Mouse (Mus musculus) liver, embryonic 15.5 days (tissue): Measurements from ENCODE around the gene Bptf. TPM values are rescaled to one million over a fixed set of nuclear protein-coding genes. Genes with fewer than 3 reads are reported as not detected.
"Not testable (repeated sequence)": the region's sequence is repeated elsewhere in the genome, so short reads cannot be mapped to it uniquely, and the experiment has no call there.

Experiments
- ATAC-seq: fragments of 200-750 bp; cut with Nextera tagmentation; 2 replicates; pipeline ENCODE4 v1.8.0; 2017; ENCODE audit warnings: moderate number of reproducible peaks, mild to moderate bottlenecking, moderate library complexity; ENCODE audit not compliant: insufficient read depth
- H3K27ac ChIP-seq: fragments of 300-500 bp; sonication (generic); replicated peaks from 2 replicates; pipeline ENCODE4 v1.5.1; 2015; ENCODE audit warnings: mild to moderate bottlenecking, inconsistent platforms
- H3K27me3 ChIP-seq: fragments of 300-500 bp; sonication (generic); 2 replicates; pipeline ENCODE4 v1.6.1; 2015; ENCODE audit warnings: mild to moderate bottlenecking, inconsistent platforms
- H3K36me3 ChIP-seq: fragments of 300-500 bp; sonication (generic); replicated peaks from 2 replicates; pipeline ENCODE4 v1.6.1; 2015; ENCODE audit warnings: moderate library complexity, mild to moderate bottlenecking, inconsistent platforms
- H3K4me1 ChIP-seq: fragments of 300-500 bp; sonication (generic); replicated peaks from 2 replicates; pipeline ENCODE4 v1.6.1; 2015; ENCODE audit warnings: inconsistent platforms
- H3K4me2 ChIP-seq: fragments of 300-500 bp; sonication (generic); 2 replicates; pipeline ENCODE4 v1.6.1; 2015; ENCODE audit warnings: moderate library complexity, mild to moderate bottlenecking, inconsistent platforms
- H3K4me3 ChIP-seq: fragments of 300-500 bp; sonication (generic); replicated peaks from 2 replicates; pipeline ENCODE4 v1.5.1; 2015; ENCODE audit warnings: mild to moderate bottlenecking, inconsistent platforms
- H3K9ac ChIP-seq: fragments of 300-500 bp; sonication (generic); 2 replicates; pipeline ENCODE4 v1.6.1; 2015; ENCODE audit warnings: moderate library complexity, mild to moderate bottlenecking, inconsistent platforms
- H3K9me3 ChIP-seq: fragments of 300-500 bp; sonication (generic); replicated peaks from 2 replicates; pipeline ENCODE4 v1.6.1; 2016; ENCODE audit warnings: inconsistent platforms
- WGBS: fragments of 180-500 bp; shearing (Covaris S2); methylation state at CpG from one replicate; pipeline ENCODE4 v1.1.7; 2015; ENCODE audit warnings: mixed read lengths; ENCODE audit not compliant: insufficient replicate concordance; 5-methylcytosine and 5-hydroxymethylcytosine counted together
- polyA plus RNA-seq: library from polyadenylated mRNA; unstranded; fragments of >200 nt; fragmentation: Nextera tagmentation; extraction: Ambion mirVana; gene quantifications from 2 replicates; pipeline ENCODE4 v1.2.1, GENCODE M21; 2015

The Bptf gene
- polyA plus RNA-seq, 1 experiment from 2014 or later: 7.8 TPM

- peaks cover 21% of the 10 kb centered on the region for H3K36me3 ChIP-seq
- no peaks in the 10 kb centered on the region for H3K9me3 ChIP-seq
- WGBS: 43% methylated on average over 11 of the region's 11 CpGs
- H3K27me3 ChIP-seq: no peaks in the 10 kb centered on the region
- no peak overlapping the region for H3K9ac ChIP-seq
- peak overlapping the region; percentile 18; the same call in 1 of the 2 replicates for H3K4me2 ChIP-seq
- H3K27ac ChIP-seq: 0 out of 2 replicates have a peak overlapping the region, but pooled peaks have one; percentile 24
- peak; percentile 16; the same call in 1 of the 2 replicates for ATAC-seq
- peaks cover 28% of the 10 kb centered on the region for H3K4me1 ChIP-seq
- H3K4me3 ChIP-seq: no peak overlapping the region
These were observed 29.3 kb downstream of the Bptf start for GRCm38 (mm10) chr11:107102465-107103223.

- Histone ChIP-seq H3K4me3 (no peak overlapping the region), H3K36me3 (peaks cover 48% of the 10 kb centered on the region), H3K4me1 (peaks cover 23% of the 10 kb centered on the region), H3K9ac (no peak overlapping the region), H3K4me2 (no peak overlapping the region), H3K27me3 (no peaks in the 10 kb centered on the region), H3K27ac (no peak overlapping the region), H3K9me3 (no peaks in the 10 kb centered on the region)
- ATAC-seq: no peak
- 82% methylated on average over 5 of the region's 5 CpGs for WGBS
These were observed 35.0 kb downstream of the Bptf start for GRCm38 (mm10) chr11:107096973-107097372.

- no peaks in the 10 kb centered on the region for H3K27me3 ChIP-seq
- WGBS: 87% methylated on average over 7 of the region's 7 CpGs
- H3K9ac ChIP-seq: no peak overlapping the region
- no peak overlapping the region for H3K4me2 ChIP-seq
- H3K4me3 ChIP-seq: no peak overlapping the region
- ATAC-seq: no peak
- peaks cover 60% of the 10 kb centered on the region for H3K36me3 ChIP-seq
- peak overlapping the region; percentile 38; the same call in 1 of the 2 replicates for H3K27ac ChIP-seq
- H3K4me1 ChIP-seq: peaks cover 25% of the 10 kb centered on the region
- no peaks in the 10 kb centered on the region for H3K9me3 ChIP-seq
These were observed 38.1 kb downstream of the Bptf start for GRCm38 (mm10) chr11:107093871-107094270.

- peak; percentile 89 for ATAC-seq
These were observed 39.3 kb downstream of the Bptf start for GRCm38 (mm10) chr11:107092637-107093036.

GRCm38 (mm10) chr11:107085866-107086265 is 46.1 kb downstream of the Bptf start:
- Histone ChIP-seq H3K9ac (no peak overlapping the region), H3K4me3 (no peak overlapping the region), H3K27me3 (no peaks in the 10 kb centered on the region), H3K36me3 (peaks cover 44% of the 10 kb centered on the region), H3K9me3 (no peaks in the 10 kb centered on the region), H3K4me1 (peaks cover 19% of the 10 kb centered on the region; the same call in 1 of the 2 replicates), H3K27ac (no peak overlapping the region), H3K4me2 (no peak overlapping the region)
- ATAC-seq: no peak
- 36% methylated on average over 5 of the region's 5 CpGs for WGBS

More at GRCm38 (mm10) chr11:107092637-107093036, 39.3 kb downstream of the Bptf start:
- no peaks in the 10 kb centered on the region for H3K27me3 ChIP-seq
- H3K9ac ChIP-seq: no peak overlapping the region
- no peaks in the 10 kb centered on the region for H3K9me3 ChIP-seq
- H3K27ac ChIP-seq: peak overlapping the region; percentile 77
- H3K4me3 ChIP-seq: no peak overlapping the region
- peak overlapping the region; percentile 27; the same call in 1 of the 2 replicates for H3K4me2 ChIP-seq
- peaks cover 25% of the 10 kb centered on the region for H3K4me1 ChIP-seq
- H3K36me3 ChIP-seq: peaks cover 52% of the 10 kb centered on the region
- WGBS: 27% methylated on average over 7 of the region's 7 CpGs

GRCm38 (mm10) chr11:107083480-107083879 is 48.4 kb downstream of the Bptf start:
- Histone ChIP-seq H3K36me3 (peaks cover 57% of the 10 kb centered on the region), H3K4me1 (peaks cover 13% of the 10 kb centered on the region; the same call in 1 of the 2 replicates), H3K9me3 (no peaks in the 10 kb centered on the region), H3K4me3 (no peak overlapping the region), H3K9ac (no peak overlapping the region), H3K27ac (no peak overlapping the region), H3K27me3 (no peaks in the 10 kb centered on the region), H3K4me2 (no peak overlapping the region)
- no peak for ATAC-seq
- WGBS: 80% methylated on average over 5 of the region's 5 CpGs

GRCm38 (mm10) chr11:107065216-107065785 is 66.6 kb downstream of the Bptf start:
- 79% methylated on average over 11 of the region's 11 CpGs for WGBS
- Histone ChIP-seq H3K27me3 (no peaks in the 10 kb centered on the region), H3K36me3 (peaks cover 85% of the 10 kb centered on the region), H3K4me1 (no peaks in the 10 kb centered on the region), H3K4me2 (no peak overlapping the region), H3K9ac (no peak overlapping the region), H3K27ac (no peak overlapping the region), H3K4me3 (no peak overlapping the region), H3K9me3 (no peaks in the 10 kb centered on the region)
- no peak for ATAC-seq

GRCm38 (mm10) chr11:107064590-107064989 is 67.3 kb downstream of the Bptf start:
- Histone ChIP-seq H3K27me3 (no peaks in the 10 kb centered on the region), H3K4me2 (no peak overlapping the region), H3K27ac (no peak overlapping the region), H3K9me3 (no peaks in the 10 kb centered on the region), H3K4me1 (no peaks in the 10 kb centered on the region), H3K4me3 (no peak overlapping the region), H3K9ac (no peak overlapping the region), H3K36me3 (peaks cover 86% of the 10 kb centered on the region)
- no peak for ATAC-seq
- 73% methylated on average over 1 of the region's 1 CpGs for WGBS

- WGBS: 83% methylated on average over 3 of the region's 3 CpGs
- no peak overlapping the region for H3K4me3 ChIP-seq
- ATAC-seq: no peak
These were observed 68.9 kb downstream of the Bptf start for GRCm38 (mm10) chr11:107063067-107063466.

GRCm38 (mm10) chr11:107060941-107061340 is 71.0 kb downstream of the Bptf start:
- Histone ChIP-seq H3K9ac (no peak overlapping the region), H3K4me3 (no peak overlapping the region), H3K9me3 (no peaks in the 10 kb centered on the region), H3K4me2 (no peak overlapping the region), H3K27me3 (no peaks in the 10 kb centered on the region), H3K27ac (no peak overlapping the region), H3K36me3 (peaks cover 91% of the 10 kb centered on the region), H3K4me1 (peaks cover 4% of the 10 kb centered on the region; the same call in 1 of the 2 replicates)
- ATAC-seq: no peak
- WGBS: 65% methylated on average over 1 of the region's 1 CpGs

More at GRCm38 (mm10) chr11:107063067-107063466, 68.9 kb downstream of the Bptf start:
- Histone ChIP-seq H3K9ac (no peak overlapping the region), H3K27ac (no peak overlapping the region), H3K27me3 (no peaks in the 10 kb centered on the region), H3K4me2 (no peak overlapping the region), H3K9me3 (no peaks in the 10 kb centered on the region), H3K4me1 (peaks cover 4% of the 10 kb centered on the region; the same call in 1 of the 2 replicates), H3K36me3 (peaks cover 92% of the 10 kb centered on the region)

GRCm38 (mm10) chr11:107059634-107060033 is 72.3 kb downstream of the Bptf start:
- H3K4me1 ChIP-seq, H3K27me3 ChIP-seq, H3K9me3 ChIP-seq, ATAC-seq, H3K9ac ChIP-seq, H3K4me3 ChIP-seq, H3K4me2 ChIP-seq, H3K27ac ChIP-seq: not testable (repeated sequence)
- WGBS: 53% methylated on average over 3 of the region's 3 CpGs
- peaks cover 91% of the 10 kb centered on the region for H3K36me3 ChIP-seq
